Mouse (Mus musculus) heart, adult 2 months (tissue): ENCODE data around the gene Inafm1.
A peak's percentile ranks its signal among the peaks of the same experiment; 100 is the strongest.

Source experiments
- CTCF ChIP-seq: fragments of 200-600 bp; IDR thresholded peaks from 2 replicates; pipeline ENCODE4 v1.8.1; 2022; ENCODE audit warnings: antibody characterized with exemption, mild to moderate bottlenecking, moderate library complexity
- POLR2A ChIP-seq: fragments of 200-500 bp; IDR thresholded peaks from 2 replicates; pipeline ENCODE4 v1.6.1; 2011; ENCODE audit warnings: mild to moderate bottlenecking, low read depth, low read length, control low read depth; ENCODE audit not compliant: insufficient read depth

DNA sequence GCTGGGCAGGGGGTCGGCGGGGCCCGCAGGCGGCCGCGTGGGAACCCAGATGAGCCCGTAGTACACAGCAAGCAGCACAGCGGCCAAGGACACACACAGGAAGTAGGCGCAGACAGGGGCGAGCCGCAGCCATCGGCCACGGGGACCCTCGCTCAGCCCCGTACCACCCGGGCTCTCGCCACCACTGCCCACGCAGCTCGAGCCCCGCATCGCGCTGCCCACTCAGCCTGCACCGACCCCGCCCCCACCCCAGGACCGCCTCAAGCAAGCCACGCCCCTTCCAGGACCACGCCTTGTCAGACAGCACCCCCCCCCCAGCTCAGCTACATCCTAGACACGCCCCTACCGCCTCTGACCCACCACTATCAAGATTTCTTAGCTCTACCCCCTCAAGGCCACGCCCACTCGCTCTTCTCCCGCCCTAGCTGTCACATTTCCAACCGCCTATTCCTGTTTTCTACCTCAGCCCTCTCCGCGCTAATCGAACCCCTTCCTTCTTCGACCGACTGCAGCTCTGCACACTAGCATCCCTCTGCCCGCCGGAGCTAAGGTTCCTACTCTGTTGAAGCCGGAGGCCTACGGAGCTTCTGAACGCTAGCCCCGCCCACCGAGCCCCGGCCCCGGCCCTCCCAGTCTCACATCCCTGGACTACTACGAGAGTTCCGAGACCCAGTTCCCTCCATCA, at the start of gene Inafm1:
- TF ChIP-seq POLR2A (peak; percentile 43; the same call in 1 of the 2 replicates), CTCF (no peak)
